Mouse (Mus musculus): ENCODE measurements around the gene Gabbr2.

GRCm38 (mm10) chr4:46854686-46855385 is 136.8 kb downstream of the Gabbr2 start:
- TF ChIP-seq CTCF (IDR thresholded peaks at IDR 0.05; ENCODE audit: borderline replicate concordance, extremely low read depth, insufficient read depth, insufficient read length) (no peak), POLR2A (IDR thresholded peaks at IDR 0.05; ENCODE audit: borderline replicate concordance, extremely low read depth, insufficient read depth, insufficient read length, poor library complexity, severe bottlenecking) (no peak)
